In the genomic region with DNA sequence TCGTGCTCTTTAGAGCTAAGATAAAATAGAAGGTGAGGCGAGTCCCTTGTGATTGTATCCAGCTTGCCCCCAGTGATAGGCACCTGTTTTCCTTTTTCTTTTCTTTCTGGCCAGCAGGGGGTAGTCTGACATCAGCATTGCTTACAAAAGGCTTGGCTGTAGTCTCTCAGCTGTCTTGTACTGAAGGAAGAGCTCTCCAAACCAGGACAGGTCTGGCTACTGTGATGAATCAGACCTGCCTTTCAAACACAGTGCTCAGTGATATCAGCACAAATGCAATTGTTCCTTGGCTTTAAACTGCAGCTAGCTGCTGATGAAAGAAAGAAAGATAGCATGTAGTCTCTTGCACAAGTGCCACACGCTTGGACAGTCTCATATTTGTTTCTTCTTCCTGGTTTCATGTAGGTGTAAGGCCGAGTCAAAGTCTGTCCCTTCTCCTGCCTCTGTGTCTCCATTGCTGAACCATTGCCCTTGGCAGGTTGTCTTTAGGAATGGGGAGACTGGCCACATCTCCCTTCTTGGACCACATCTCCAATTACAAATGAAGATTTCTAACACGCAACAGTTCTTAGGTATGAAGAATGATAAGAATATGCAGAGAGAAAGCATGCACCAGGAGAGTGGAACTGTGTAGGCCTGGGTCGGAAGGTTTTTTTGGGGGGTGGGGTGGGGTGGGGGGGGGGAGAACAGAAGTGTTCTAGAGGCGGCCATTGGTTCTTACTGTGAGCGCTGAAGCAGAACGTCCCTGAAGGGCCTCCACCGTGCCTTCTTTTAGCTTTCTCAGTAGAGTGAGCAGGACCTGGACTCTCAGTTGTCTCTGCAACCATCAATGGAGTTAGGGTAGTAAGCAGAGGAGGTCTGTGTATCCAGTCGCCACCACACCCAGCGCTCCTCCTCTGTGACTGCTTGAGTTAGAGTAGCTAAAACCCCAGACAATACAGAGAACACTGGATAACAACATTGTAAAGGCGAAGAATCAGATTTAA, we compare ENCODE assay signal across 9 mouse cellular contexts.
A peak's percentile ranks its signal among the peaks of the same experiment; 100 is the strongest.
DNase-seq lines count a peak whose midpoint lies in the region; ATAC-seq and TF ChIP-seq lines count a peak whose summit lies in the region.
"Had no signal": no experiment of that assay in that cellular context is flagged by ENCODE, and none has a peak within 500 bp of the region (broad histone marks: within the 10 kb centered on the region; RNA-seq: fewer than 3 reads in every experiment).

No protein-coding gene starts in this region.

- H3K36me3 ChIP-seq in limb, embryonic 12.5 days, result no peaks in the 10 kb centered on the region
- H3K36me3 ChIP-seq in limb, embryonic 10.5 days, result no peaks in the 10 kb centered on the region
- H3K36me3 ChIP-seq in forebrain, embryonic 12.5 days (replicated peaks), result no peaks in the 10 kb centered on the region
- H3K36me3 ChIP-seq in intestine, embryonic 15.5 days, result no peaks in the 10 kb centered on the region
- H3K36me3 ChIP-seq in neural tube, embryonic 14.5 days (ENCODE audit: control insufficient read depth, insufficient read depth, low read length), result no peaks in the 10 kb centered on the region
- H3K36me3 ChIP-seq: lung, embryonic 15.5 days had no signal

- peak; percentile 68; the same call in 1 of the 2 replicates for ATAC-seq in limb, embryonic 12.5 days (ENCODE audit: insufficient number of reproducible peaks, insufficient read depth, low FRiP score, low TSS enrichment, low read depth)
- ATAC-seq in Patski, result peak; percentile 78
- ATAC-seq in forebrain, embryonic 12.5 days (ENCODE audit: low FRiP score), result peak; percentile 73
- peak; percentile 49; the same call in 1 of the 2 replicates for ATAC-seq in intestine, embryonic 15.5 days
- ATAC-seq in neural tube, embryonic 14.5 days (ENCODE audit: low read depth), result peak; percentile 75; the same call in 1 of the 2 replicates

- CTCF ChIA-PET in Patski (lab: Charles Lee), result interaction anchor here (1.0 to 4.0 kb wide), 4 partner anchors 10 to 32 kb away, joined by 3 to 19 read pairs (median 10); no protein-coding TSS in a partner anchor

- H3K4me2 ChIP-seq in limb, embryonic 12.5 days, result no peak overlapping the region
- H3K4me2 ChIP-seq in forebrain, embryonic 12.5 days, result no peak overlapping the region
- H3K4me2 ChIP-seq in intestine, embryonic 15.5 days (replicated peaks), result no peak overlapping the region
- no peak overlapping the region for H3K4me2 ChIP-seq in neural tube, embryonic 14.5 days (ENCODE audit: low read depth, low read length)
- H3K4me2 ChIP-seq: lung, embryonic 15.5 days had no signal

- no peak overlapping the region for H3K27ac ChIP-seq in limb, embryonic 12.5 days
- no peak overlapping the region for H3K27ac ChIP-seq in limb, embryonic 10.5 days
- no peak overlapping the region for H3K27ac ChIP-seq in forebrain, embryonic 12.5 days
- H3K27ac ChIP-seq in intestine, embryonic 15.5 days, result no peak overlapping the region
- no peak overlapping the region for H3K27ac ChIP-seq in left cerebral cortex, adult 2 months
- H3K27ac ChIP-seq in neural tube, embryonic 14.5 days (ENCODE audit: low read depth, low read length), result no peak overlapping the region
- H3K27ac ChIP-seq: lung, embryonic 15.5 days had no signal

- no peak overlapping the region for H3K9ac ChIP-seq in limb, embryonic 12.5 days (replicated peaks)
- H3K9ac ChIP-seq in forebrain, embryonic 12.5 days, result no peak overlapping the region
- no peak overlapping the region for H3K9ac ChIP-seq in intestine, embryonic 15.5 days
- no peak overlapping the region for H3K9ac ChIP-seq in neural tube, embryonic 14.5 days (replicated peaks; ENCODE audit: low read depth, low read length)
- H3K9ac ChIP-seq: lung, embryonic 15.5 days had no signal

- H3K4me3 ChIP-seq in limb, embryonic 12.5 days (replicated peaks), result no peak overlapping the region
- no peak overlapping the region for H3K4me3 ChIP-seq in limb, embryonic 10.5 days
- H3K4me3 ChIP-seq in forebrain, embryonic 12.5 days (replicated peaks), result no peak overlapping the region
- no peak overlapping the region for H3K4me3 ChIP-seq in intestine, embryonic 15.5 days (replicated peaks)
- no peak overlapping the region for H3K4me3 ChIP-seq in left cerebral cortex, adult 2 months
- no peak overlapping the region for H3K4me3 ChIP-seq in neural tube, embryonic 14.5 days (ENCODE audit: low read depth, low read length)
- H3K4me3 ChIP-seq: lung, embryonic 15.5 days had no signal

- peak; percentile 67 for TF ChIP-seq CTCF in Patski (IDR thresholded peaks at IDR 0.05)
- TF ChIP-seq CTCF in left cerebral cortex, adult 2 months (IDR thresholded peaks at IDR 0.05), result peak; percentile 81

- WGBS in limb, embryonic 12.5 days, result 68% methylated on average over 13 of the region's 13 CpGs
- 71% methylated on average over 13 of the region's 13 CpGs for WGBS in limb, embryonic 10.5 days
- WGBS in forebrain, embryonic 12.5 days, result 62% methylated on average over 13 of the region's 13 CpGs
- WGBS in intestine, embryonic 15.5 days, result 70% methylated on average over 13 of the region's 13 CpGs
- 67% methylated on average over 13 of the region's 13 CpGs for WGBS in neural tube, embryonic 14.5 days

- intact Hi-C loops in left cerebral cortex, adult 2 months (cut with DNase I), result loop anchor here (2.0 to 5.0 kb wide), 2 partner anchors 113 to 345 kb away; no protein-coding TSS in a partner anchor

- no peaks in the 10 kb centered on the region for H3K9me3 ChIP-seq in limb, embryonic 12.5 days
- H3K9me3 ChIP-seq in limb, embryonic 10.5 days (replicated peaks), result no peaks in the 10 kb centered on the region
- no peaks in the 10 kb centered on the region for H3K9me3 ChIP-seq in forebrain, embryonic 12.5 days
- no peaks in the 10 kb centered on the region for H3K9me3 ChIP-seq in intestine, embryonic 15.5 days
- H3K9me3 ChIP-seq in neural tube, embryonic 14.5 days (ENCODE audit: control insufficient read depth, low read length), result no peaks in the 10 kb centered on the region
- H3K9me3 ChIP-seq: lung, embryonic 15.5 days had no signal

- peaks cover 12% of the 10 kb centered on the region; the same call in 1 of the 2 replicates for H3K27me3 ChIP-seq in limb, embryonic 12.5 days
- H3K27me3 ChIP-seq in limb, embryonic 10.5 days (ENCODE audit: low read depth, poor library complexity, severe bottlenecking), result no peaks in the 10 kb centered on the region
- H3K27me3 ChIP-seq in Patski, result peaks cover 3% of the 10 kb centered on the region
- peaks cover 5% of the 10 kb centered on the region; the same call in 1 of the 2 replicates for H3K27me3 ChIP-seq in forebrain, embryonic 12.5 days
- H3K27me3 ChIP-seq in intestine, embryonic 15.5 days (replicated peaks), result no peaks in the 10 kb centered on the region
- H3K27me3 ChIP-seq in neural tube, embryonic 14.5 days (ENCODE audit: control insufficient read depth, insufficient read depth, low read length), result no peaks in the 10 kb centered on the region
- H3K27me3 ChIP-seq: lung, embryonic 15.5 days had no signal

- H3K4me1 ChIP-seq in limb, embryonic 12.5 days (replicated peaks), result no peaks in the 10 kb centered on the region; the same call in 1 of the 2 replicates
- no peaks in the 10 kb centered on the region for H3K4me1 ChIP-seq in limb, embryonic 10.5 days
- peaks cover 9% of the 10 kb centered on the region for H3K4me1 ChIP-seq in forebrain, embryonic 12.5 days
- no peaks in the 10 kb centered on the region for H3K4me1 ChIP-seq in intestine, embryonic 15.5 days (replicated peaks)
- H3K4me1 ChIP-seq in neural tube, embryonic 14.5 days (ENCODE audit: control insufficient read depth, insufficient read depth, low read length), result no peaks in the 10 kb centered on the region
- H3K4me1 ChIP-seq: lung, embryonic 15.5 days had no signal

- POLR2A ChIA-PET in Patski (lab: Charles Lee), result interaction anchor here (0.6 kb wide), 2 partner anchors 12 to 65 kb away, joined by 3 to 5 read pairs; no protein-coding TSS in a partner anchor

- no peak for DNase-seq in limb, embryonic 10.5 days (ENCODE audit: low spot score)
- no peak for DNase-seq in Patski (ENCODE audit: low read depth, low spot score)
- peak; percentile 47 to 58 for DNase-seq in left cerebral cortex, adult 2 months (ENCODE audit: extremely low spot score in 1 of 2, low spot score in 2 of 2)
- no peak for DNase-seq in spleen, postnatal 14 days (ENCODE audit: low spot score in 2 of 2)

- in situ Hi-C loops in Patski (cut with MboI; ENCODE audit: low pct_unique_long_range_greater_than_20kb), result no loop called here

Comparison
In these comparisons a context has a peak if more than half of its experiments do, and no peak if none do; other contexts are left out.
1. DNase-seq: peak in left cerebral cortex, adult 2 months (2 of 2); none in limb, embryonic 10.5 days (single experiment), Patski (single experiment) and spleen, postnatal 14 days (0 of 2).
2. Peak in every context shown above with its lines, with median percentiles within 50 percentile points of each other: ATAC-seq.